Mouse (Mus musculus): Measurements from ENCODE around the gene Snrpn.
"Not testable (repeated sequence)": the region's sequence is repeated elsewhere in the genome, so short reads cannot be mapped to it uniquely, and the experiment has no call there.

Gene Snrpn

DNA sequence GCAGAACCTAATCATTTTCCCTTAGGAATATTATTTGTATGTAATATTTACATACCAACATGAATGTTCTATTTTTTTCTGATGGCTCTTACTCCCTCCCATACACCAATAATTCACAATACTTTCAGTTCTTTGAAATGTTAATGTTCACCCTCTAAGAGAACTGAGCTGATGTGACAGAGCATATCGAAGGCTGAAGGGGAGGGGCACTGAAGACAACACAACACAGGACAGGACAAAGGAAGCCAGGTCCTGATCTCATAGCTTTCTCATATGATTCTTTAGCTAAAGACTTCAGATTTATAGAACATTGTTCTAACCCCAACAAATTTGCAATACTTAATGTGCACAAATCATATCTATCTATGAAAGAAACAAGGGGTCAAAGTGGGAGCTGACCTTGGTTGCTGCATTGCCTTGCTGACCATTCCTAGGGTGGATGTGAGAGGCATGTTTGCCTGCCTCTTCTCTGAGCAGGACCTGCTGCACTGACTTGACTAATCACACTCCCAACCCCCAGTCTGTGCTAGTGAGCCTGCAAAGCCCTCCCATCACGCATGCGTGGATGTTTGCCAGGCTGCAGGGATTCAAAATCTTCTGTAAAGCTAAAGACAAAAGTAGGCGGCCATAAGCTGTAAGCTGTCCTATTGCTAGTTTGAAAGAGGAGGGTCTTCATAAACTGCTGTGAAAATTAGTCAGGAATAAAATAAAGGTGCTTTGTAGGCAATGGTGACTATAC lies at the start of gene Snrpn:
Gene Snrpn, minus strand, starts transcription at position 478 of the 739 bp plus-strand sequence.
- peak; percentile 4 for DNase-seq

DNA sequence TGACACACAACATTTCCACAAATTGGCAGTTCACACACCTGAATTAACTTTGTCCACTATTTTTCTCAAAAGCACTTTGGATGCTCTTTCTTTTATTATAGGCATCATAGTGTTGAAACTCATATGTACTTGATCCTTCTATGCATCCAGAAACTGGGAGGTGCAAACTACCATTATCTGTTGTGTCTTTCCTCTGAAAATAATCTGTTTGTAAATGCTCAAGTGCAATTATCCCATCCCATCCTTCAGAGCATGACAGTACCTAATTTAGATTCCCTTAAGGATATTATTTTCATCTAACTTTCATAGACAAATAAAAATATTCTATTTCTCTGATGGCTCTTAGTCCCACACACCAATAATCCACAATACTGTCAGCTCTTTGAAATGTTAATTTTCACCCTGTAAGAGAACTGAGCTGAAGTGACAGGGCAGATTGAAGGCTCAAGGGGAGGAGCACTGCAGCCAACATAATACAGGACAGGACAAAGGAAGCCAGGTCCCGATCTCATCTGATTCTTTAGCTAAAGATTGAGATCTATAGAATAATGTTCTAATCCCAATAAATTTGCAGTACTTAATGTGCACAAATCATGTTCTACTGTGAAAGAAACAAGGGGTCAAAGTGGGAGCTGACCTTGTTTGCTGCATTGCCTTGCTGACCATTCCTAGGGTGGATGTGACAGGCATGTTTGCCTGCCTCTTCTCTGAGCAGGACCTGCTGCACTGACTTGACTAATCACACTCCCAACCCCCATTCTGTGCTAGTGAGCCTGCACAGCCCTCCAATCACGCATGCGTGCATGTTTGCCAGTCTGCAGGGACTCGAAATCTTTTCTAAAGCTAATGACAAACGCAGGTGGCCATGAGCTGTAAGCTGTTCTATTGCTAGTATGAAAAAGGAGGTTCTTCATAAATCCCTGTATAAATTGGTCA lies 30.5 kb upstream of the Snrpn start:
- peak; percentile 11 for DNase-seq

GRCm38 (mm10) chr7:60125332-60125731 lies 14.7 kb downstream of the Snrpn start:
- DNase-seq = no peak

- DNase-seq = not testable (repeated sequence)
These were observed 16.9 kb downstream of the Snrpn start for GRCm38 (mm10) chr7:60123086-60123624.

DNA sequence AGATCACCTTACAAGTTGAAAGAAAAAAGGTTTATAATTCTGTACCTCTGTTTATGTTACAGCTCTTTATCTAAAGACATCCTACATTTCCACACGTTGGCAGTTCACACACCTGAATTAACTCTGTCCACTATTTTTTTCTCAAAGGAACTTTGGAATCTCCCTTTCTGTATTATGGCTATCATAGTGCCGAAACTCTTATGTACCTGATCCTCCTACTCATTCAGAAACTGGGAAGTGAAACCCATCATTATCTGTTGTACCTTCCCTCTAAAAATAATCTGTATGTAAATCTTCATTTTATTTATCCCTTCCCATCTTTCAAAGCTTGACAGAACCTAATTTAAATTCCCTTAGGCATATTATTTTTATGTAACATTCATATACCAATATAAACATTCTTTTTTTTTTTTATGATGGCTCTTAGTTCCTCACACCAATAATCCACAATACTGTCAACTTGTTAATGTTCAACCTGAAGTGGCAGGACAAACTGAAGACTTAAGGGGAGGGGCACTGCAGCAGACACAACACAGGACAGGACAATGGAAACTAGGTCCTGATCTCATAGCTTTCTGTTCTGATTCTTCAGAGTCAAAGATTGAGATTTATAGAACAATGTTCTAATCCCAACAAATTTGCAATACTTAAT lies 17.5 kb downstream of the Snrpn start:
- DNase-seq = no peak

GRCm38 (mm10) chr7:60097154-60097859 lies 42.7 kb downstream of the Snrpn start:
- no peak for DNase-seq

DNA sequence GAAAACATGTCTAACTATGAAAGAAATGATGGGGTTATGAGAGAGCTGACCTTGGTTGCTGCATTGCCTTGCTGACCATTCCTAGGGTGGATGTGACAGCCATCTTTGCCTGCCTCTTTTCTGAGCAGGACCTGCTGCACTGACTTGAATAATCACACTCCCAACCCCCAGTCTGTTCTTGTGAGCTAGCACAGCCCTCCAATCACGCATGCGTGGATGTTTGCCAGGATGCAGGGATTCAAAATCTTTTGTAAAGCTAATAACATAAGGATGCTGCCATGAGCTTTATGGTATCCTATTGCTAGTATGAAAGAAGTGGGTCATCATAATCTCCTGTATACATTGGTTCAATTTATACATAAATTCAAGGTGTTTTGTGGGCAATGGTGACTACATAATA lies 63.7 kb downstream of the Snrpn start:
- DNase-seq = no peak

- peak; percentile 33 for DNase-seq
These were observed 92.4 kb downstream of the Snrpn start for GRCm38 (mm10) chr7:60047481-60048201.

DNA sequence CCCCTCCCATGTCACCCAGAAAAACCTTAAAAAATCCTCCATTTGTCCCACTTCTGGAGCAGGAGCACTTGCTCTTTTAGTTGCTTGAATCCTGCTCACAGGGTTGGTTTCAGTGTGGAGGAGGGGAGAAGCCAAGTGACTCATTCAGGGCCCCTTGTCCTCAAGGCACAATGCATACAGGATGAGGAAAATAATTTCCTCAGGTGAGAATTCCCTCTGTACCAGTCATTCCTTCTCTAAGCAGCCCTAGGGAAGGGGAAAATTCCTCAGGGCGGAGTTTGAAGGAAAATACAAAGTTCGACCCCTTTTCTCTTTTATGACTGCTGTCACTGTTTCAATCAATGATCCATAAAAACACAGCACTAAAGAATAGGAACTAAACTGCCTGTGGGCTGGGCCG lies 126.8 kb downstream of the Snrpn start:
- no peak for DNase-seq

DNA sequence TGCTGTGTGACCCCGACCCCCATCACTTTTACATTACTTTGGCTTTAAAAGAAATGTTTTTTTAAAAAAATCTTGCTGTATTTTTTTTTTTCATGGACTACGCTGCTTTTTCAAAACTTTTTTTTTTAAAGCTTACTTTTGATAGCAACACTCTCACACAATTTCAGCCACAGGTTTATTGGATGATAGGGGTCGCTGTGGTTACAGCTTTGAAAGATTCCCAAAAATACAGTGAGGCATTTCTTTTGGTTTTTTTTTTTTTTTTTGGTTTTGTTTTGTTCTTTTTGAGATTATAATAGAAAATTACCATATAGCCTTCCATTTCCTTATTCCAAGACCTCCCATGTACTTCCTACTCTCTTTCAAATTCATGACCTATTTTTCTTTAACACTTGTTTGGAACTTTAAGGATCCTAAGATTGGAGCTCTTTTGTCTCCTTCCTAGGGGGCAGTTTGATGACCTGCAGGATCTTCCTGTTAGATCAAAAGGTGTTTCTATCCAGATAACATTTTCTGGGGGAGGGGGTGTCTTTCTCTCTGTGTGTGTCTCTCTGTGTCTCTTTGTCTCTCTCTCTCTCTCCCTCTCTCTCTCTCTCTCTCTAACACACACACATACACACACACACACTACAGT lies 132.2 kb downstream of the Snrpn start:
- no peak for DNase-seq

- DNase-seq = no peak
These were observed 133.8 kb downstream of the Snrpn start for GRCm38 (mm10) chr7:60006262-60006661.

GRCm38 (mm10) chr7:60004606-60005330 lies 135.3 kb downstream of the Snrpn start, which contains the start of the genes Snurf and Gm38393:
TSS of gene Snurf (minus strand) at chr7:60005049.
TSS of gene Gm38393 (minus strand) at chr7:60005064.
- peak; percentile 74 for DNase-seq

DNA sequence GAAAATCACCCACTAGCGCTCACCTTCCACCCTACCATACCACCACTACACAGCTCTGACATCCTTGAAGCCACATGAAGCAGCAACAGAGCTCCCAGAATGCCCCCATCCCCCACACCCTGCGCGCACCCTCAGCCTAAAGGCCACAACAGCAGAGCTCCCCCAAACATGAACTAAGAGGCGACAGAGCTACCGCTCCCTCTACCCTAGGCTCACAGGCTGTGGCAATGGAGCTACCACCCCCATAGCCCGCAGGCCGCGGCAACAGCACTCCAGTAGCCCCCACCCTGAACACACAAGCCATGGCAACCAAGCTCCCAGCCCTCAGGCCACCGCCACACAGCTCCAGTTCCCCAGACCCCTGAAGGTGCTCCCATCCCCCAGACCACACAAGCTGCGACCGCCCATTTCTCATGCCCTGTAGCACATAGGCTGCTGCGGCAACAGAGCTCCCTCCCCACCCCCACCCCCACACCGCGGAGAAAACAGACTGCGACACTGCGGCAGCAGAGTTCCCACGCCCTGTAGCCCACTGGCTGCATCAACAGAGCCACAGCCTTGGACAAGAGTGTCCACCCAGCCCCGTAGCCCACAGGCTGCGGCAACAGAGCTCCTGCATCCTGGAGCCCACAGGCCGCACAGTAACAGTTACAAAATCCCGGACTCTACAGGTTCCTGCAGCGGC lies 136.0 kb downstream of the Snrpn start:
- peak; percentile 33 for DNase-seq

GRCm38 (mm10) chr7:60003006-60003865 lies 136.8 kb downstream of the Snrpn start:
- DNase-seq = peak; percentile 36

- no peak for DNase-seq
These were observed 161.4 kb downstream of the Snrpn start for GRCm38 (mm10) chr7:59978646-59979045.

All from right cerebral cortex, postnatal 25 days (tissue).